Mouse (Mus musculus) left cerebral cortex, adult 18-20 months (tissue): ENCODE measurements around the gene Vmn1r178. TPM values are rescaled to one million over a fixed set of nuclear protein-coding genes. Genes with fewer than 3 reads are reported as not detected.
"Not testable (repeated sequence)": the region's sequence is repeated elsewhere in the genome, so short reads cannot be mapped to it uniquely, and the experiment has no call there.

Source experiments
- DNase-seq, 2 experiments: peaks; one replicate each; pipeline ENCODE4 v3.0.0; 2021 to 2022; ENCODE audit warnings: low spot score in 2 of 2, mixed read lengths in 1 of 2
- long read RNA-seq, 2 experiments: library from polyadenylated mRNA; stranded (forward); transcript quantifications; one replicate each; pipeline ENCODE4 v2.0.0; 2021
- total RNA-seq, 2 experiments: library from RNA; stranded (reverse); gene quantifications; 2 replicates each; pipeline ENCODE4 v1.2.3; 2021

Vmn1r178 gene
- not detected for total RNA-seq
- long read RNA-seq, experiment 1, result 0 reads
- long read RNA-seq, experiment 2, result 0 reads

DNA sequence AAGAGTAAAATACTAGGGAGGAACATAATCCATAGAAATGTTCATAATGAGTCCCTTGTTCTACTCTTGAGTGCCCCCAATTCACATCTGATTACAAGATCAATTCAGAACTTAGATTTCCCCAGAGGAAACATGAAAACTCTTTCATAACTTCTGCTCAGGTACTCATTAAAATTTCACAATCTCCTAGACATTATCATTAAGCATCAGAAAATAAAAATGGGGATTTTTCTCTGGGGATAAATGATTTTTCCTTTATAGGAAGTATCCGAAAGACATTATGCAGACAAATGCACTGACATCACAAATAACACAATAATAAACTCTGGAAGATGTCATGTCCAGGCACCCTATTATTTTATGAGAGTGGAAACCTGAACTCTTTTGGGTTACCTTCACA, at the start of gene Vmn1r178:
Gene Vmn1r178 (plus strand): TSS at position 301 of the 400 bp plus-strand sequence.
- DNase-seq, result no peak

DNA sequence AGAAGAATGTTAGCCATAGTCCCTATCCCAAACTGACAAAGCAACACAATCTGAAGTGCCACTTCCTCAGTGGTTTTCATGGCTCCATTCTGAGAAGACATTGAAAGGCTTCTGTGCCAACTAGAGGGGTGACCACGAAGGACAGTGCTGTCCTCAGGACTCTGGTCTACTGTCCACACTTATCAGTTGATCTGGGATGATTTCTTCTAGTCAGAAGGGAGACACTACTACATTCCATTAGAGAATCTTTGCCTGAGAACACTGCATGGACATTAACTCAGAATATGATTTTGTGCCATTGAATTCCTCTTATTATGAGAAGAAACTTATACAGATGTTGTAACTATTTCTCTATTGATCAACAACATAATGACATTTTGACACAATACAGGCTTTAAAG, 25.5 kb upstream of the Vmn1r178 start, which contains the start of gene Vmn1r177:
Gene Vmn1r177 (minus strand): TSS at position 101 of the 400 bp plus-strand sequence.
- not testable (repeated sequence) for DNase-seq

DNA sequence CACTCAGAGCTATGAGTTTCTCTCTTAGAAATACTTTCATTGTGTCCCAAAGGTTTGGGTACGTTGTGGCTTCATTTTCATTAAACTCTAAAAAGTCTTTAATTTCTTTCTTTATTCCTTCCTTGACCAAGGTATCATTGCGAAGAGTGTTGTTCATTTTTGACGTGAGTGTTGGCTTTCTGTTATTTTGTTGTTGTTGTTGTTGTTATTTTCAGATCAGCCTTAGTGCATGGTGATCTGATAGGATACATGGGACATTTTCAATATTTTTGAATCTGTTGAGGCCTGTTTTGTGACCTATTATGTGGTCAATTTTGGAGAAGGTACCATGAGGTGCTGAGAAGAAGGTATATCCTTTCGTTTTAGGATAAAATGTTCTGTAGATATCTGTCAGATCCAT, 14.9 kb upstream of the Vmn1r178 start:
- DNase-seq, result not testable (repeated sequence)

DNA sequence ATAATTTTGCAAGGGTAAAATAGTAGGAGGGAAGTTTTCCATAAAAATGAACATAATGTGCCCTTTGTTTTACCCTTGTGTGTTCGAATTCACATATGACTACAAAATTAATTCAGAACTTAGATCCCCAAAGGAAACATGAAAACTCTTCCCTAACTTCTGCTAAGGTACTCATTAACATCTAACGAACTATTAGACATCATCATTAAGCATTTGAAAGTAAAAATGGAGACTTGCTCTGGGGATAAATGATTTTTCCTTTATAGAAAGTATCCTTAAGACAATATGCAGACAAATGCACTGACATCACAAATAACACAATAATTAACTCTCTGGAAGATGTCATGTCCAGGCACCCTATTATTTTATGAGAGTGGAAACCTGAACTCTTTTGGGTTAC, 34.9 kb downstream of the Vmn1r178 start, which contains the start of gene Vmn1r179:
Gene Vmn1r179 (plus strand): TSS at position 301 of the 400 bp plus-strand sequence.
- no peak for DNase-seq

Other genes with a start within 250 kb of the Vmn1r178 start
- gene Vmn1r172, start 233.7 kb upstream of the Vmn1r178 start, total RNA-seq, result not detected
- gene Vmn1r173, start 191.3 kb upstream of the Vmn1r178 start, total RNA-seq, result not detected
- not detected for gene Vmn1r174, start 139.7 kb upstream of the Vmn1r178 start, total RNA-seq
- gene Vmn1r175, start 81.4 kb upstream of the Vmn1r178 start, total RNA-seq, result not detected
- not detected for gene Vmn1r176, start 54.6 kb upstream of the Vmn1r178 start, total RNA-seq
- not detected for gene Vmn1r177, start 25.6 kb upstream of the Vmn1r178 start, total RNA-seq
- not detected for gene Vmn1r179, start 35.0 kb downstream of the Vmn1r178 start, total RNA-seq
- gene Vmn1r180, start 58.6 kb downstream of the Vmn1r178 start, total RNA-seq, result not detected
- gene Vmn1r181, start 82.6 kb downstream of the Vmn1r178 start, total RNA-seq, result not detected
- not detected for gene V1rd19, start 109.7 kb downstream of the Vmn1r178 start, total RNA-seq
- gene Vmn1r183, start 161.2 kb downstream of the Vmn1r178 start, total RNA-seq, result not detected
- 10 to 100 TPM; 61.0 to 67.4 TPM for gene Zfp180, start 189.9 kb downstream of the Vmn1r178 start, total RNA-seq
- 10 to 100 TPM; 11.2 to 11.8 TPM for gene Zfp112, start 220.3 kb downstream of the Vmn1r178 start, total RNA-seq
- 10 to 100 TPM; 22.2 to 22.8 TPM for gene Zfp235, start 242.2 kb downstream of the Vmn1r178 start, total RNA-seq